Mouse (Mus musculus) lung, postnatal 10 days (tissue): ENCODE measurements around the gene Ampd2.

Experiments
- DNase-seq: peaks from one replicate; pipeline ENCODE4 v3.0.0; 2021

Gene Ampd2

GRCm38 (mm10) chr3:108094146-108094545 is 7.7 kb upstream of the Ampd2 start:
- no peak for DNase-seq

GRCm38 (mm10) chr3:108093306-108093705 is 6.9 kb upstream of the Ampd2 start:
- no peak for DNase-seq

- DNase-seq: no peak
Measured at GRCm38 (mm10) chr3:108092536-108093115, 6.2 kb upstream of the Ampd2 start, which contains the start of gene Gnat2. Gnat2 (plus strand) TSS chr3:108092789.

- no peak for DNase-seq
Measured at GRCm38 (mm10) chr3:108092030-108092429, 5.6 kb upstream of the Ampd2 start.

GRCm38 (mm10) chr3:108090561-108090960 is 4.1 kb upstream of the Ampd2 start:
- DNase-seq: no peak

- no peak for DNase-seq
Measured at GRCm38 (mm10) chr3:108089916-108090315, 3.5 kb upstream of the Ampd2 start.

GRCm38 (mm10) chr3:108088842-108089380 is 2.5 kb upstream of the Ampd2 start:
- DNase-seq: no peak

- no peak for DNase-seq
Measured at GRCm38 (mm10) chr3:108087329-108087728, 878 bp upstream of the Ampd2 start.

- peak; percentile 94 for DNase-seq
Measured at GRCm38 (mm10) chr3:108085721-108086469, 556 bp downstream of the Ampd2 start.

GRCm38 (mm10) chr3:108085281-108085720 is 1.1 kb downstream of the Ampd2 start:
- peak; percentile 98 for DNase-seq

GRCm38 (mm10) chr3:108084767-108085270 is 1.6 kb downstream of the Ampd2 start:
- DNase-seq: no peak

- no peak for DNase-seq
Measured at GRCm38 (mm10) chr3:108083904-108084407, 2.5 kb downstream of the Ampd2 start.

GRCm38 (mm10) chr3:108083161-108083560 is 3.3 kb downstream of the Ampd2 start:
- DNase-seq: no peak

- no peak for DNase-seq
Measured at GRCm38 (mm10) chr3:108082251-108082875, 4.1 kb downstream of the Ampd2 start.

- DNase-seq: no peak
Measured at GRCm38 (mm10) chr3:108081681-108082080, 4.8 kb downstream of the Ampd2 start.

GRCm38 (mm10) chr3:108076836-108077235 is 9.6 kb downstream of the Ampd2 start:
- DNase-seq: no peak

- no peak for DNase-seq
Measured at GRCm38 (mm10) chr3:108072983-108073569, 13.4 kb downstream of the Ampd2 start.

GRCm38 (mm10) chr3:108070295-108071293 is 15.9 kb downstream of the Ampd2 start:
- peak; percentile 78 for DNase-seq

- peak; percentile 57 for DNase-seq
Measured at GRCm38 (mm10) chr3:108069231-108069870, 17.1 kb downstream of the Ampd2 start.

GRCm38 (mm10) chr3:108068826-108069225 is 17.6 kb downstream of the Ampd2 start:
- no peak for DNase-seq

- DNase-seq: no peak
Measured at GRCm38 (mm10) chr3:108067370-108067934, 19.0 kb downstream of the Ampd2 start.
